Mouse (Mus musculus) mesoderm, embryonic 11.5 days (tissue): ENCODE measurements around the gene Cldn34b4.

Experiments
- DNase-seq: peaks from one replicate; pipeline ENCODE4 v3.0.0-alpha.2; 2012; ENCODE audit warnings: low read depth, low spot score

Cldn34b4 gene

DNA sequence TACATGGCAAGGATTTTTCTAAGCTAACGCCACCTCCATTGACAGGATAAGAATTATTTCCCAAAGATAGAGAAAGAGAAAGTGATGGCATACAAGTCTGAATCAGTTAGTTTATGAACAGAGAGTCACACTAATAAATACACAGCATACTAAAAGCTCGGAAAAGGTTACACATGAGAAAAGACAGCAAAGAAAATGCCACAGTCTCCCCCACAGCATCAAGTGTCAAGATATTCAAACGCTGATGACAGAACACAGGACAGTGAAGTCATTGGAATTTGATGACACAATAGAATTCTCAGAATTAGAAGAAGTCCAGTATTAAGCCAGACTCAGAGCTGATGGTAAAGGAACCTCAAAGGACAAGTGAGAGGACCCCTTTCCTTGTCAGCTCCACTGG lies at the start of gene Cldn34b4:
TSS of gene Cldn34b4 (plus strand) at position 301 of the 400 bp plus-strand sequence.
- no peak for DNase-seq
